Mouse (Mus musculus) c-Kit-positive CD71-positive TER-119-positive erythroid progenitor cells, embryonic 14.5 days (primary cell): Measurements from ENCODE around the gene Usf3.

Experiments
- DNase-seq: peaks from one replicate; pipeline ENCODE4 v3.0.0-alpha.2; 2013; ENCODE audit warnings: low spot score

Gene Usf3

GRCm38 (mm10) chr16:44238835-44239263 lies 65.8 kb downstream of the Usf3 start:
- DNase-seq = no peak

GRCm38 (mm10) chr16:44240406-44240805 lies 67.4 kb downstream of the Usf3 start:
- no peak for DNase-seq

- peak; percentile 68 for DNase-seq
Observed at GRCm38 (mm10) chr16:44242633-44243032, 69.6 kb downstream of the Usf3 start.

- no peak for DNase-seq
Observed at GRCm38 (mm10) chr16:44243323-44243722, 70.3 kb downstream of the Usf3 start.

GRCm38 (mm10) chr16:44249985-44250384 lies 76.9 kb downstream of the Usf3 start:
- DNase-seq = no peak

GRCm38 (mm10) chr16:44252735-44253134 lies 79.7 kb downstream of the Usf3 start:
- no peak for DNase-seq

GRCm38 (mm10) chr16:44253797-44254634 lies 81.0 kb downstream of the Usf3 start:
- DNase-seq = no peak

- no peak for DNase-seq
Observed at GRCm38 (mm10) chr16:44254698-44255097, 81.7 kb downstream of the Usf3 start.

GRCm38 (mm10) chr16:44257476-44257875 lies 84.4 kb downstream of the Usf3 start:
- DNase-seq = no peak

- DNase-seq = no peak
Observed at GRCm38 (mm10) chr16:44264916-44265315, 91.9 kb downstream of the Usf3 start.

- DNase-seq = peak; percentile 58
Observed at GRCm38 (mm10) chr16:44265562-44265961, 92.5 kb downstream of the Usf3 start.

GRCm38 (mm10) chr16:44268541-44269215 lies 95.6 kb downstream of the Usf3 start:
- DNase-seq = no peak

- DNase-seq = no peak
Observed at GRCm38 (mm10) chr16:44269578-44269977, 96.5 kb downstream of the Usf3 start.

- DNase-seq = no peak
Observed at GRCm38 (mm10) chr16:44270606-44271005, 97.6 kb downstream of the Usf3 start.

- no peak for DNase-seq
Observed at GRCm38 (mm10) chr16:44271371-44272038, 98.5 kb downstream of the Usf3 start.
